Mouse (Mus musculus) frontal cortex, postnatal 36 days (tissue): Measurements from ENCODE around the gene Isl1.

ENCODE experiments used
- DNase-seq, 2 experiments: peaks; one replicate each; pipeline ENCODE4 v3.0.0; 2022; ENCODE audit warnings: low spot score in 2 of 2

The Isl1 gene

GRCm38 (mm10) chr13:116294734-116295133, 14.8 kb downstream of the Isl1 start:
- no peak for DNase-seq

- no peak for DNase-seq
Measured at GRCm38 (mm10) chr13:116294151-116294461, 15.4 kb downstream of the Isl1 start.

GRCm38 (mm10) chr13:116293301-116294150, 16.0 kb downstream of the Isl1 start:
- DNase-seq: no peak

- DNase-seq: no peak
Measured at GRCm38 (mm10) chr13:116289655-116290054, 19.8 kb downstream of the Isl1 start.

GRCm38 (mm10) chr13:116279207-116279772, 30.2 kb downstream of the Isl1 start:
- no peak for DNase-seq
